8 mouse cellular contexts compared by ENCODE assay signal in the genomic region with DNA sequence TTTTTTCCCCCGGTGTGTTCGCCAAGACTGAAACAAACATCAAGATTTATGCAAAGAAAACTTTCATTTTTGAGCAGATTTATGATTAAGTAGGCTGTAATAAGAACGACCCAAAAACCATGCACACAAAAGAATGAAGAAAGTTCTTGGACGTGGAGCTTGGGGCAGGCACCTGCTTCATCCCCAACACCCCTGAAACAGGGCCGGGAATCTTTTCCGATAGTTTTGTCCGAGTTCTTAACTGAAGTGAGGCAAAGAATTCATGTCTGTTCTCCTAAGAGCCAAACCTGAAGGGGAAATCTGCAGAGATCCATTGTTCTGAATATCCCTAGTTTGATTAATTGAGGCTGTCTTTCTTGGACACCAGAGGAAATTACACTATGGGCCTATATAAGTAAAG. TPM values are rescaled to one million over a fixed set of nuclear protein-coding genes. Genes with fewer than 3 reads are reported as not detected.
DNase-seq lines count a peak whose midpoint lies in the region; ATAC-seq and TF ChIP-seq lines count a peak whose summit lies in the region.

No protein-coding gene starts in this region.

- DNase-seq in lung, embryonic 14.5 days: no peak
- no peak for DNase-seq in lung, postnatal 4 days
- DNase-seq in urinary bladder, postnatal 25 days (ENCODE audit: low spot score): no peak
- DNase-seq in cerebellum, adult 18-20 months: no peak
- no peak for DNase-seq in layer of hippocampus, adult 9-11 months

- no peak overlapping the region for H3K27ac ChIP-seq in lung, embryonic 14.5 days (ENCODE audit: low read depth)
- H3K27ac ChIP-seq in forebrain, embryonic 12.5 days: no peak overlapping the region
- H3K27ac ChIP-seq in limb, embryonic 13.5 days: no peak overlapping the region
- H3K27ac ChIP-seq in stomach, embryonic 14.5 days (ENCODE audit: low read length): no peak overlapping the region

- TF ChIP-seq CTCF in lung, embryonic 14.5 days (IDR thresholded peaks at IDR 0.05; ENCODE audit: low read depth): no peak

- peak overlapping the region; percentile 83 for H3K4me3 ChIP-seq in lung, embryonic 14.5 days (ENCODE audit: low read depth, low read length)
- peak overlapping the region; percentile 80 for H3K4me3 ChIP-seq in forebrain, embryonic 12.5 days (replicated peaks)
- peak overlapping the region; percentile 87 for H3K4me3 ChIP-seq in limb, embryonic 13.5 days
- peak overlapping the region; percentile 90 for H3K4me3 ChIP-seq in stomach, embryonic 14.5 days (ENCODE audit: low read depth, low read length)

- H3K9ac ChIP-seq in lung, embryonic 14.5 days: peak overlapping the region; percentile 73; the same call in 1 of the 2 replicates
- H3K9ac ChIP-seq in forebrain, embryonic 12.5 days: peak overlapping the region; percentile 82
- no peak overlapping the region for H3K9ac ChIP-seq in limb, embryonic 13.5 days
- H3K9ac ChIP-seq in stomach, embryonic 14.5 days (replicated peaks; ENCODE audit: low read depth, low read length): peak overlapping the region; percentile 58; the same call in 1 of the 2 replicates

- no peaks in the 10 kb centered on the region for H3K36me3 ChIP-seq in lung, embryonic 14.5 days (ENCODE audit: insufficient read depth)
- H3K36me3 ChIP-seq in forebrain, embryonic 12.5 days (replicated peaks): no peaks in the 10 kb centered on the region
- peaks cover 4% of the 10 kb centered on the region; the same call in 1 of the 2 replicates for H3K36me3 ChIP-seq in limb, embryonic 13.5 days
- no peaks in the 10 kb centered on the region for H3K36me3 ChIP-seq in stomach, embryonic 14.5 days (ENCODE audit: control insufficient read depth, insufficient read depth, low read length)

- no peaks in the 10 kb centered on the region for H3K4me1 ChIP-seq in lung, embryonic 14.5 days (ENCODE audit: insufficient read depth)
- H3K4me1 ChIP-seq in forebrain, embryonic 12.5 days: peaks cover 22% of the 10 kb centered on the region
- H3K4me1 ChIP-seq in limb, embryonic 13.5 days: peaks cover 11% of the 10 kb centered on the region
- H3K4me1 ChIP-seq in stomach, embryonic 14.5 days (ENCODE audit: control insufficient read depth, insufficient read depth, low read length): no peaks in the 10 kb centered on the region; the same call in 1 of the 2 replicates

- H3K27me3 ChIP-seq in lung, embryonic 14.5 days (ENCODE audit: insufficient read depth, low read length): no peaks in the 10 kb centered on the region
- H3K27me3 ChIP-seq in forebrain, embryonic 12.5 days: no peaks in the 10 kb centered on the region
- H3K27me3 ChIP-seq in limb, embryonic 13.5 days: no peaks in the 10 kb centered on the region
- no peaks in the 10 kb centered on the region for H3K27me3 ChIP-seq in stomach, embryonic 14.5 days (ENCODE audit: control insufficient read depth, insufficient read depth, low read length)

- H3K9me3 ChIP-seq in lung, embryonic 14.5 days (ENCODE audit: low read depth, low read length): no peaks in the 10 kb centered on the region
- no peaks in the 10 kb centered on the region for H3K9me3 ChIP-seq in forebrain, embryonic 12.5 days
- H3K9me3 ChIP-seq in limb, embryonic 13.5 days: no peaks in the 10 kb centered on the region
- H3K9me3 ChIP-seq in stomach, embryonic 14.5 days (ENCODE audit: control insufficient read depth, low read depth, low read length): no peaks in the 10 kb centered on the region

- peak overlapping the region; percentile 70 for H3K4me2 ChIP-seq in lung, embryonic 14.5 days
- peak overlapping the region; percentile 65 for H3K4me2 ChIP-seq in forebrain, embryonic 12.5 days
- peak overlapping the region; percentile 72 for H3K4me2 ChIP-seq in limb, embryonic 13.5 days (replicated peaks)
- H3K4me2 ChIP-seq in stomach, embryonic 14.5 days (replicated peaks; ENCODE audit: low read depth, low read length): peak overlapping the region; percentile 60

- no peak for ATAC-seq in lung, embryonic 14.5 days (ENCODE audit: insufficient read depth)
- ATAC-seq in forebrain, embryonic 12.5 days (ENCODE audit: low FRiP score): no peak
- ATAC-seq in limb, embryonic 13.5 days (ENCODE audit: low FRiP score, low read depth): no peak
- no peak for ATAC-seq in stomach, embryonic 14.5 days (ENCODE audit: insufficient number of reproducible peaks, insufficient read depth, low FRiP score, low read depth)

- WGBS in lung, embryonic 14.5 days: 66% methylated on average over 7 of the region's 7 CpGs
- WGBS in forebrain, embryonic 12.5 days: 73% methylated on average over 7 of the region's 7 CpGs
- 74% methylated on average over 7 of the region's 7 CpGs for WGBS in limb, embryonic 13.5 days
- 66% methylated on average over 7 of the region's 7 CpGs for WGBS in stomach, embryonic 14.5 days

RNA-seq across cellular contexts. Expression of a gene that starts 1.1 kb away (rescaled TPM):
- 7.3 TPM in 2 replicates for polyA plus RNA-seq in lung, embryonic 14.5 days (2014; fragmentation: Nextera tagmentation; extraction: Ambion mirVana)
- 13.6 and 13.7 TPM in 2 replicates for polyA plus RNA-seq in forebrain, embryonic 12.5 days (2016; fragmentation: Nextera tagmentation; extraction: Ambion mirVana)
- polyA plus RNA-seq in limb, embryonic 13.5 days (2015; fragmentation: Nextera tagmentation; extraction: Ambion mirVana): 7.7 and 8.8 TPM in 2 replicates
- 8.0 and 11.5 TPM in 2 replicates for polyA plus RNA-seq in stomach, embryonic 14.5 days (2014; fragmentation: Nextera tagmentation; extraction: Ambion mirVana)

RNA-seq across cellular contexts. Expression of a gene that starts 20.1 kb away (rescaled TPM):
- polyA plus RNA-seq in lung, embryonic 14.5 days (2014; fragmentation: Nextera tagmentation; extraction: Ambion mirVana): 9.4 and 10.6 TPM in 2 replicates
- 4.6 and 6.2 TPM in 2 replicates for polyA plus RNA-seq in forebrain, embryonic 12.5 days (2016; fragmentation: Nextera tagmentation; extraction: Ambion mirVana)
- 9.8 and 9.9 TPM in 2 replicates for polyA plus RNA-seq in limb, embryonic 13.5 days (2015; fragmentation: Nextera tagmentation; extraction: Ambion mirVana)
- polyA plus RNA-seq in stomach, embryonic 14.5 days (2014; fragmentation: Nextera tagmentation; extraction: Ambion mirVana): 8.4 and 9.8 TPM in 2 replicates
